Mouse (Mus musculus) embryo, embryonic 11 days (tissue): Measurements from ENCODE around the gene Mdga1.

ENCODE experiments used
- DNase-seq: peaks from one replicate; pipeline ENCODE4 v3.0.0-alpha.2; 2015

Gene Mdga1

GRCm38 (mm10) chr17:29883351-29883750 is 86.5 kb downstream of the Mdga1 start:
- DNase-seq, result no peak

- DNase-seq, result peak; percentile 72
Observed at GRCm38 (mm10) chr17:29882885-29883284, 87.0 kb downstream of the Mdga1 start.

- DNase-seq, result no peak
Observed at GRCm38 (mm10) chr17:29880251-29880650, 89.6 kb downstream of the Mdga1 start.

- no peak for DNase-seq
Observed at GRCm38 (mm10) chr17:29878990-29879389, 90.9 kb downstream of the Mdga1 start.

GRCm38 (mm10) chr17:29874082-29874679 is 95.7 kb downstream of the Mdga1 start:
- no peak for DNase-seq

GRCm38 (mm10) chr17:29873580-29874015 is 96.3 kb downstream of the Mdga1 start:
- no peak for DNase-seq

GRCm38 (mm10) chr17:29870316-29870715 is 99.6 kb downstream of the Mdga1 start:
- DNase-seq, result no peak

- no peak for DNase-seq
Observed at GRCm38 (mm10) chr17:29865914-29866313, 104.0 kb downstream of the Mdga1 start.

GRCm38 (mm10) chr17:29864440-29864839 is 105.4 kb downstream of the Mdga1 start:
- no peak for DNase-seq

GRCm38 (mm10) chr17:29859788-29860283 is 110.1 kb downstream of the Mdga1 start:
- DNase-seq, result no peak

GRCm38 (mm10) chr17:29858764-29859163 is 111.1 kb downstream of the Mdga1 start:
- DNase-seq, result peak; percentile 55

GRCm38 (mm10) chr17:29855702-29856580 is 113.9 kb downstream of the Mdga1 start:
- no peak for DNase-seq

- no peak for DNase-seq
Observed at GRCm38 (mm10) chr17:29854835-29855234, 115.1 kb downstream of the Mdga1 start.

GRCm38 (mm10) chr17:29854388-29854787 is 115.5 kb downstream of the Mdga1 start:
- no peak for DNase-seq

GRCm38 (mm10) chr17:29852846-29853486 is 116.9 kb downstream of the Mdga1 start:
- DNase-seq, result no peak

GRCm38 (mm10) chr17:29849436-29849797 is 120.5 kb downstream of the Mdga1 start:
- no peak for DNase-seq

GRCm38 (mm10) chr17:29848793-29849435 is 121.0 kb downstream of the Mdga1 start:
- DNase-seq, result peak; percentile 69

- DNase-seq, result no peak
Observed at GRCm38 (mm10) chr17:29847291-29847690, 122.6 kb downstream of the Mdga1 start.

GRCm38 (mm10) chr17:29846284-29846683 is 123.6 kb downstream of the Mdga1 start:
- DNase-seq, result no peak

- DNase-seq, result no peak
Observed at GRCm38 (mm10) chr17:29844949-29845348, 124.9 kb downstream of the Mdga1 start.

GRCm38 (mm10) chr17:29843419-29844162 is 126.3 kb downstream of the Mdga1 start:
- no peak for DNase-seq
